Mouse (Mus musculus) ovary, postnatal 36 days (tissue): ENCODE measurements around the gene Cyb5d1.

Source experiments
- DNase-seq: peaks from one replicate; pipeline ENCODE4 v3.0.0; 2022; ENCODE audit warnings: low spot score, mixed read lengths

Cyb5d1 gene

DNA sequence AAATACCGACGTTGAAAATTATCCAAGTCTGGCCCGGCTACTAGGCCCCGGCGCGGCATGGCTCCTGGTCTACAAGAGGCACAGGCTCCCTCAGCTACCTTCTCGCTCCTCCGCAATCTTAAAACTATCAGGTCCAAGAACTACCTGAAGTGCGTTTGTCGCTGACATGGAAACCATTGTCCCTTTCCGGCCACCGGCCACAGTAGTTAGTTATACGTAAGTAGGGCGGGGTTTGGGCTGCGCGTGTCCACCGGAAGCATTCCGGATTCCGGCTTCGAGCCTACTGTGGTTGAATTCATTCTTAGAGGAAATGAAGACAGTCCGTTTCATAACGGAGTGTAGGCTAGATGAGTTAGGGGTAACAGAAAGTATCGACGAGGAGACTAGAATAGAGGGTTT, at the start of gene Cyb5d1, which contains the start of gene Naa38:
Cyb5d1 (minus strand) TSS at position 397 of the 399 bp plus-strand sequence.
Naa38 (plus strand) TSS at position 253 of the 399 bp plus-strand sequence.
- DNase-seq = peak; percentile 84

DNA sequence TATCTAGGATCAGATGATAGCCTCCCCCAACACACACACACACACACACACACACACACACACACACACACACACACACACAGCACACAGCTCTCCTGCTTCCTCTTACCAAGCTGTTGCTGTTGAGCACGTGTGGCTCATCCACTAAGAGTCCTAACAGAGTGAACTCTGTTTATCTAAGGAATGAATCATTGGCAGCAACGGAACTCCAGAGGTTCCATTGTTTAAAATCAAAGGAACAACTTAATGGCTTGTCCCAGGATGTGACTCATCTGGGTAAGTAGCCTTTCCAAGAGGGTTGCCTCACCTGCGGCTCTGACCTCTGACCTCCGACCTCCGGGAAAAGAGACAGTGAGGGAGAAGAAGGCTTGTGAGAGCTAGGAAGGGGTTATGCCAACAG, 47.9 kb upstream of the Cyb5d1 start:
- no peak for DNase-seq

- DNase-seq = no peak
Observed at GRCm38 (mm10) chr11:69437291-69437690, 41.9 kb upstream of the Cyb5d1 start.

DNA sequence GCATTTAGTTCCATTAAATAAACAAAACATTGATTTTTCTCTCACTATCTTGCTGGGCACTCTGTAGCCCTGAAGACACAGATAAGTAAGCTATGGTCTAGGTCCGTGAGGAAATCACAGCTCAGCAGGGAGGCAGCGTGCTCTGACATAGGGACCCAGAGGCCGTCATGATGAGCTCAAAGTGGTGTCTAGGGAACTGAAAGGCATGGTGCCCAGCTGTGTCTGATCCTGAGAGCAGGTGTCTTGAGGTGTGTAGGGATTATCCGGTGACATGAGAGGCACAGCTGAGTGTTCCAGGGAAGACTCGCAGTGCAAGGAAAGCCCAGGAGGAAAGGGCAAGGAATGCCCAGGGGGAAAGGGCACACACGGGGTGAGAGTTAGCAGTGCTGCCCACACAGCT, 37.8 kb upstream of the Cyb5d1 start:
- DNase-seq = no peak

- DNase-seq = no peak
Observed at GRCm38 (mm10) chr11:69432640-69432982, 37.2 kb upstream of the Cyb5d1 start.

DNA sequence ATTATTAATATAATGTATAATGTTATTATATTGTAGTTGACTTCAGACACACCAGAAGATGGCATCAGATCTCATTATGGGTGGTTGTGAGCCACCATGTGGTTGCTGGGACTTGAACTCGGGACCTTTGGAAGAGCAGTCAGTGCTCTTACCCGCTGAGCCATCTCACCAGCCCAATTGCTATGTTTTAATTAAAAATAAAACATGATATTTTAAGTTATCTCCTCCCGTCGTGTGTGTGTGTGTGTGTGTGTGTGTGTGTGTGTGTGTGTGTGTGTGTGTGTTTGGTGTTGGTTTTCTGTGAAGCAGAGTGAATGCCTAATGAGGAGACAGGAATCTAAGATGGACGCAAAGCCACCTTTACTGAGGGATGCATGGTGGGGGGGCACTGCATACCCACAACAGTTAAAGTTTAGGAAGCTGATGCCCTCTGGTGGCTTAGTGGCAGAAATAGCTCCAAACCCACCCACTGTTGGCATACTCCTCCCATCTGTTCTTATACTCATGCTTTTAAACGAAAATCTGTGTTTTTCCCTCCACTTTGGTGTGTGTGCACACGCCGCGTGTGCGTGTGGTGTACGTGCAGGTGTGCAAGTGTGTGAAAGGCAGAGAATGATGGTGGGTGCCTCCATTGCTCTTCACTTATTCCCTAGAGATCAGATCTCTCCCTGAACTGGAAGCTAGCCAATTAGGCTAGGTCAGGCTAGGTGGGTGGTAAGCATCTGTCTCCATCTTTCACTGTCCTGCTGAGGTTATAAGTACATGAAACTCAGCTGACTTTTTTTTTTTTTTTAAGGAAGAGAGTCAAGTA, 36.6 kb upstream of the Cyb5d1 start:
- DNase-seq = peak; percentile 56

DNA sequence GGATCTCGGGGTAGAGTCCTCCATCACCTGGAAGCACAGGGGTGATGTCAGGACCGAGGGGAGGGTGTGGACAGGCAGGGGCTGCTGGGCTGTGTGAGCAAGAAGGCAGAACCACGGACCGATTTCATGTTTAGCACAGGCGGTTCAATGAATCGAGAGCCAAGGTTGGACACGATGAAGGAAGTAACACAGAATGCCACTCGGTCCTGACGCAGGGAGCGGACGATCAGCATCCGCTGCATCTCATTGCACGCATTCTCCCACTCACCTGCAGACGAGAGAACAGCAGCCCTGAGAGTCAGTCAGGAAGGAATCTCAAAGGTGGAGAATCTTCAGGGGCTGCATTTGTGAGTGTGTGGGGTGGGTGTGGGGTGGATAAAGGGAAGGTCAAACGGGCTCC, 35.2 kb upstream of the Cyb5d1 start:
- DNase-seq = no peak

DNA sequence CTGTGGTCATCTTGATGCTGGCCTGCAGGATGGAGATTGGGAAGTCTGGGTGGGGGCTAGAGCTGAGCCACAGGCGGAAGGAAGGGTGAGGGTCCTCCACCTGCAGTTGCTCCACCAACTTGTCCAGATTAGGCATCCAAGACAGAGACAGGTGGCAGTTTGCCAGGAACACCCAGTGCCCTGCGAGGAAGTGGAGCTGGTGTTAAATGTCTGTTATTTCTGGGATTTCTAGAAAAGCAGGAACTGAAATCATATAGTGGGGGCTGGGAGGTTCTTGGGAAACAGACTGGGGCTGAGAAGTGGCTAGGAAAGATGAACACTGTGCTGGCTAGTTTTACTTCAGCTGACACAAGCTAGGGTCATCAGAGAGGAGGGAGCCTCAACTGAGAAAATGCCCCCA, 33.9 kb upstream of the Cyb5d1 start:
- no peak for DNase-seq

DNA sequence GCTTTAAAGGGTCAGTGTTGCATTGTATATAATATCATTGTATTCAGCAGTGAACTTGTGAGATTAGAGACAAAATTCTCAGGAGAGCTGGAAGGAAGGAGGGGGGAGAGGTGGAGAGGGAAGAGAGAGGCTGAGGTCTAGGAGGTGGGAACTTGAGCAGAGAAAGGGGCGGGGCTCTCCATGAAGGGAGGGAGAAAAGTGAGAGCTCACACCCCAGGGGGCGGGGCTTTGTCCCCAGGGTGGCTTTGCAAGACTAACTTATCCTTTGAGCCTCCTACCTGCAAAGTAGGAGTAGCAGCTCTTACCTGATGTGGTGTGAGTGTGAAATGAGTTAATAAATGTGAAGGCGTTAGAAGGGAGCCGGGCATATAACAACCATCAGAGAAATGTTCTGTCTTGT, 33.3 kb upstream of the Cyb5d1 start:
- peak; percentile 51 for DNase-seq

DNA sequence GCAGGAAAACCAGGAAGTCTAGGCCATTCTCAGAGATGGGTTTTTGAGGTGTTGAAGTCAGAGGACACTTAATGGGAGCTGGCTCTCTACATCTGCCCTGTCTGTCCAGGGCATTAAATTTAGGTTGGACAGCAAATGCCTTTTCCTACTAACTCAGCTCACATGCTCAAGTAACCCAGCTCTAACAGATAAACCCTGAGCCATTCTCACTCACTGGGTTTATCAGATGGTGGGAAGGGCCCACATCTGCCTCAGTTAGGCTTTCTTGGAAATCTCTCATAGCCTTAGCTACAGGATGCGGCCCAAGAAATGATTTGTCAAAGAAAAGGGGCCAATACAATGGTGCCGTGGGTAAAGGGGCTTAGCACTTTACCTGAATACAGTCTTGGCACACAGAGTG, 30.8 kb upstream of the Cyb5d1 start:
- DNase-seq = no peak

- DNase-seq = no peak
Observed at GRCm38 (mm10) chr11:69423885-69424284, 28.5 kb upstream of the Cyb5d1 start.

DNA sequence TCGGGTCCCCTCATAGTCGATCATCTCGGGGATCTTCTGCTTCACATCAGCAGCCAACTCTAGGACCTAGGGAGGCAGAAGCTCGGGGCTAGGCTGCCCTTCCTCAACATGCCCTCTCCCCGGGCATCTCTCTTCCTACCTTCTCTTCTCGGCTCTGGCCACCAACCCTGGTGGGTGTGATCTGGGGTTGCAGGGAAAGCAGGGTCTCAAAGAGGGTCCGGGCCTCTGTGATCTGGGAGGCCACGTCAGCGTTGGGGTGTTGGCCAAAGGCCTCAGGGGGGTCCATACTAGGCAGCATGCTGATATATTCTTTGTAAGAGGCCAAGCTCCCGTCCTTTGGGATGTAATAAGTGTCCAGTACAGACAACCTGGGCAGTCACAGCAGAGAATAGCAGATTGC, 27.4 kb upstream of the Cyb5d1 start:
- peak; percentile 6 for DNase-seq

GRCm38 (mm10) chr11:69421131-69421977, 25.9 kb upstream of the Cyb5d1 start:
- DNase-seq = peak; percentile 14

DNA sequence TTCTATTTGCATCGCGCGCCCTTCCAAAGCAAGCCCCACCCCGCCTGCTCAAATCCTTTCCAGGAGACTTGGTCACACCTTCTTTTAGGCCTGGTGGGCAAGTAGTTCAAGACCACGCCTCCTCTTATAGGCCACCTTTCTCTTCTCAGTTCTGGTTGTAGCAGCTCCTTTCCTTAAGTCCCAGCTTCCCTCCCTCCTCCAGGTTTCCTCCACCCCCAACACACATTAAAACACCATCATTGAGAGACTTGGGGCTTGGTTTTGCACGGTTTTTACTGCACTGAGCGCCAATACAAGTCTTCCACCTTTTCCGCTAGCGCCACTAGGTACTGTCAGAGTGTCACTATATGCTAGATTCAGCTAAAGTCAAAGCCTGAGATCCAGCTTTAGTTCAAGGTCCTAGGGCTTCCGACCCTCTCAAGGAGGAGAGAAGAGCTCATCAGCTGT, 25.1 kb upstream of the Cyb5d1 start:
- DNase-seq = no peak

- peak; percentile 62 for DNase-seq
Observed at GRCm38 (mm10) chr11:69419813-69420553, 24.6 kb upstream of the Cyb5d1 start.

GRCm38 (mm10) chr11:69419443-69419812, 24.0 kb upstream of the Cyb5d1 start:
- DNase-seq = peak; percentile 34

DNA sequence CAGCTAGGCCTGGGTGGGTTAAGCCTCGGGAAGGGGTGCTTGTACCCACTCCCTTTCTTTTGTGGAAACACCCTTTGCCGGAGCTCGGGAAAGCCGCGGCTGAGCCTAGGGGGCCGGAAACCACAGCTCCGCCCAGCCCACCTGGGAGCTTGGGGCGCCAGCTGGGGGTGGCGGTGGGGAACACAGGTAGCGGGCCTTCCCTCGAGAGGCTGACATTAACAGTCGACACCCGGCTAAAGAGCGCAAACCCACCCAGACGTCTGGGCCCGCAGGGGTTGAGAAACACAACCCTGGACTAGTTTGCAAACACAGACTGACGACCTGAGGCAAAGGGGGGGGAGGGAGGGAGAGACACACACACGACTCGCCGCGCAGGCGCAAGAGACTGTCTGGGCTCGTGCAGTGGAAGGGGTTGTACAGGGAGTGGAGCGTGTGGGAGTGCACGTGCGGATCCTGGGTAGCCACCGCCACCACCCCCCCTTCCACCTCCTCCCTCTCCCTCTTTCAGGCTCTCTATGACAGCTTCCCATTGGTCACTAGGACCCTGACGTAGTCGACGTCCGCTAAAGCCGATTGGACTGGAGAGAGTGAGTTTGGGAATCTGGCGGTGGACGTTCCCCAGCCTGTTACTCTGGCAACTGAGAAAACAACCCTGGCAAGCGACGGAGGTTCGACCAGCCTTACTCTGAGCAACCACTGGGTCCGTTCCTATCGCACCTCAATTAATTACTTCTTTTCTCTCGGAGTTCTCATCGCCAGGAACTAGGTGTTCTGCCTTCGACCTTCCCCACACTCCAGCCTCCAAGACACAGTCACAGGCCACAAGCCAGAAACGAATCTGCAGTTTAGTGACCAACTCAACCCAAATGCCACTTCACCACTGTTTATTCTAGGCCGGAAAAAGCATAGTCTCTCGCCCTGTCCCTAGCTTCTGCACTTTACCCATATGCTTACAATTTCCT, 23.3 kb upstream of the Cyb5d1 start:
- DNase-seq = peak; percentile 88

- peak; percentile 94 for DNase-seq
Observed at GRCm38 (mm10) chr11:69417449-69418384, 22.3 kb upstream of the Cyb5d1 start.

DNA sequence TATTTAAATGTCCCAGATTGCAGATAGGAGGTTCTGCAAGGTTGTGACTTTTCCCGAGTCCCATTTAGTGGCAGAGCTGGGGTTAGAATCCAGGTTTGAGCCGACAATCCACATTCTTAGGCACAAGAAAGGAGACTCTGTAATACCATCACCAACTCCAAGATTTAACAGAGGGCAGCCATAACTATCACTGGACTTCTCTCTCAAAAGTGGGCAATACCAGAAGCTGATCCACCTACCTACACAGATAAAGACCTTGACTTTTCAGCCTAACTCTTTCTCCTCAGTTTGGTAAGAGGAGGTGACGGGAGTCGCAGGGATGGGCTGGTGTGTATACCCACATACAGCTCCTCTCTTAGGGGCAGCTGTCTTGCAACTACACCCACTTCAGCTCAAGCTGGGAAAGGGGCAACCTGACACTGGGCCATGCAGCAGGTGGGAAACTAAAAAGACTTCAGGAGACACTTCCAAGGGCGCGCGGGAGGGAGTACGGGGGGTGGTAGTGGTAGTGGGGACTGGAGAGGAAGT, 21.6 kb upstream of the Cyb5d1 start:
- DNase-seq = peak; percentile 7

- DNase-seq = no peak
Observed at GRCm38 (mm10) chr11:69416509-69416908, 21.1 kb upstream of the Cyb5d1 start.
